Mouse (Mus musculus) liver, postnatal 0 days (tissue): ENCODE results near the gene Med11.

Experiments used
- CTCF ChIP-seq: sonication (generic); IDR thresholded peaks from 2 replicates; pipeline ENCODE4 v1.5.1; 2016; ENCODE audit warnings: antibody characterized with exemption, low read depth
- EP300 ChIP-seq: IDR thresholded peaks from 2 replicates; pipeline ENCODE4 v1.6.1; 2016; ENCODE audit warnings: antibody characterized with exemption, low read depth, mild to moderate bottlenecking

DNA sequence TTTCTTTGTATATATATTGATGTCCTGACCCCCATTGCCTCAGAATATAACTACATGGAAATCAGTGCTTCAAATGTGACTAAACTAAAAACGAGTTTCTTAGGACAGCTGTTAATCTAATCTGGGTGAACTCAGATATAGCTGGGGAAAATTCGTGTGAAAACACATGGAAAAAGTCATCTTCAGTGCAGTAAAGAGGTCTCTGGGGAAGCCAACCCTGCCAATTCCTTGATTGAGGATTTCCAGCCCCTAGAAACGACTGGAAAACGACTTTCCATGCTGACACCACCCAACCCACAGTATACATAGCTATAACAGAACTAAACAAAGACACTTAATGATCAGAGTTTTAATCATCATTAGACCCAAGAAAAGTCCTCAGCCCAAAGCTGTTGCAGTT lies 36.1 kb downstream of the Med11 start:
- no peak for TF ChIP-seq CTCF
- no peak for TF ChIP-seq EP300
